Mouse (Mus musculus) heart, embryonic 11.5 days (tissue): ENCODE results near the gene Vcam1. TPM values are rescaled to one million over a fixed set of nuclear protein-coding genes. Genes with fewer than 3 reads are reported as not detected.
A peak's percentile ranks its signal among the peaks of the same experiment; 100 is the strongest.

Experiments
- ATAC-seq: fragments of 200-750 bp; cut with Nextera tagmentation; replicated peaks from 2 replicates; pipeline ENCODE4 v1.8.0; 2017; ENCODE audit warnings: moderate library complexity; ENCODE audit not compliant: insufficient number of reproducible peaks, low FRiP score, low TSS enrichment
- H3K27ac ChIP-seq: fragments of 300-500 bp; sonication (generic); 2 replicates; pipeline ENCODE4 v1.5.1; 2014; ENCODE audit warnings: mild to moderate bottlenecking, low read depth, low read length
- H3K27me3 ChIP-seq: fragments of 300-500 bp; sonication (generic); 2 replicates; pipeline ENCODE4 v1.6.1; 2014; ENCODE audit warnings: mild to moderate bottlenecking, low read length, mixed read lengths; ENCODE audit not compliant: control insufficient read depth, insufficient read depth
- H3K36me3 ChIP-seq: fragments of 300-500 bp; sonication (generic); 2 replicates; pipeline ENCODE4 v1.6.1; 2014; ENCODE audit warnings: mild to moderate bottlenecking, low read length, moderate library complexity, mixed read lengths; ENCODE audit not compliant: control insufficient read depth, insufficient read depth
- H3K4me1 ChIP-seq: fragments of 300-500 bp; sonication (generic); 2 replicates; pipeline ENCODE4 v1.6.1; 2014; ENCODE audit warnings: low read length; ENCODE audit not compliant: control insufficient read depth, insufficient read depth
- H3K4me2 ChIP-seq: fragments of 300-500 bp; sonication (generic); 2 replicates; pipeline ENCODE4 v1.6.1; 2014; ENCODE audit warnings: mild to moderate bottlenecking, moderate library complexity
- H3K4me3 ChIP-seq: fragments of 300-500 bp; sonication (generic); 2 replicates; pipeline ENCODE4 v1.5.1; 2014; ENCODE audit warnings: low read depth, low read length
- H3K9ac ChIP-seq: fragments of 300-500 bp; sonication (generic); 2 replicates; pipeline ENCODE4 v1.6.1; 2014; ENCODE audit warnings: mild to moderate bottlenecking, low read depth, low read length, moderate library complexity
- H3K9me3 ChIP-seq: fragments of 300-500 bp; sonication (generic); replicated peaks from 2 replicates; pipeline ENCODE4 v1.6.1; 2016; ENCODE audit warnings: low read length; ENCODE audit not compliant: control insufficient read depth
- WGBS: fragments of 180-500 bp; shearing (Covaris S2); extraction: QIAGEN DNeasy Blood & Tissue Kit; methylation state at CpG from one replicate; pipeline ENCODE4 v1.1.7; 2014; ENCODE audit not compliant: insufficient replicate concordance; 5-methylcytosine and 5-hydroxymethylcytosine counted together
- polyA plus RNA-seq: library from polyadenylated mRNA; unstranded; fragments of >200 nt; fragmentation: Nextera tagmentation; extraction: Ambion mirVana; gene quantifications from 2 replicates; pipeline ENCODE4 v1.2.1, GENCODE M21; 2014

The Vcam1 gene
- polyA plus RNA-seq, result 60.9 and 76.0 TPM in 2 replicates

DNA sequence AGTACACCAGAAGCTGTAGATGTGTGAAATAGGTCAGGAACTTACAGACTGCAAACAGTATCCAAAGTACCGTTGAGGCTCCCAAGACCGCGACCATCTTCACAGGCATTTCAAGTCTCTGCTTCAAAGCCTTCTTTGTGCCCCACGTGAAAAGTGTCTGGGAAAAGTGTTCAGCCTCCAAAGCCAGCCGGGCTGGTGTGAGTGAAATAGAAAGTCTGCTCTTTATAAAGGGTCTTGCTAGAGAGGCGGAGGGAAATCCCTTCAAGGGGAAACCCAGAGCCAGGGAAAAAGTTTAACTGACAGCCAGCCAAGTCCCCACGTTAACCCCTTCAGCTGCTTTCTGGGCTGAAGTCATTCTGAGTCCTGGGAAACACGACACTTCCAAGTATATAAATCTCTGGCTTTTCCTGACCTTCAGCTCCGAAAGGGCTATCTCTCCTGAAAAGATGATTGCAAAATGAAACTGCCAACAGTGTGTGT is at the start of gene Vcam1:
TSS of gene Vcam1 (minus strand) at position 430 of the 480 bp plus-strand sequence.
- H3K27ac ChIP-seq, result peak within 1 kb of the TSS; percentile 86
- ATAC-seq, result peak; percentile 52; the same call in 1 of the 2 replicates
- WGBS, result 3% methylated on average over 9 of the region's 9 CpGs
- H3K4me1 ChIP-seq, result peaks cover 9% of the 10 kb centered on the region
- peak within 1 kb of the TSS; percentile 68 for H3K4me2 ChIP-seq
- peak within 1 kb of the TSS; percentile 50 for H3K4me3 ChIP-seq
- no peaks in the 10 kb centered on the region for H3K27me3 ChIP-seq
- no peaks in the 10 kb centered on the region; the same call in 1 of the 2 replicates for H3K36me3 ChIP-seq
- no peaks in the 10 kb centered on the region for H3K9me3 ChIP-seq
- peak within 1 kb of the TSS; percentile 73 for H3K9ac ChIP-seq

GRCm38 (mm10) chr3:116175106-116175505 is 45.6 kb upstream of the Vcam1 start:
- WGBS, result 92% methylated on average over 6 of the region's 6 CpGs
- no peak for ATAC-seq
- Histone ChIP-seq H3K27ac (no peak overlapping the region), H3K4me3 (no peak overlapping the region), H3K4me1 (no peaks in the 10 kb centered on the region), H3K9me3 (no peaks in the 10 kb centered on the region), H3K36me3 (no peaks in the 10 kb centered on the region), H3K9ac (no peak overlapping the region), H3K27me3 (no peaks in the 10 kb centered on the region), H3K4me2 (no peak overlapping the region)

- H3K9ac ChIP-seq, result no peak overlapping the region
- H3K9me3 ChIP-seq, result no peaks in the 10 kb centered on the region
- H3K27ac ChIP-seq, result no peak overlapping the region
- no peaks in the 10 kb centered on the region for H3K27me3 ChIP-seq
- no peaks in the 10 kb centered on the region for H3K4me1 ChIP-seq
- WGBS, result 78% methylated on average over 5 of the region's 5 CpGs
- H3K36me3 ChIP-seq, result no peaks in the 10 kb centered on the region
- H3K4me2 ChIP-seq, result no peak overlapping the region
- no peak overlapping the region for H3K4me3 ChIP-seq
- ATAC-seq, result no peak
Observed at GRCm38 (mm10) chr3:116171461-116171860, 42.0 kb upstream of the Vcam1 start.

DNA sequence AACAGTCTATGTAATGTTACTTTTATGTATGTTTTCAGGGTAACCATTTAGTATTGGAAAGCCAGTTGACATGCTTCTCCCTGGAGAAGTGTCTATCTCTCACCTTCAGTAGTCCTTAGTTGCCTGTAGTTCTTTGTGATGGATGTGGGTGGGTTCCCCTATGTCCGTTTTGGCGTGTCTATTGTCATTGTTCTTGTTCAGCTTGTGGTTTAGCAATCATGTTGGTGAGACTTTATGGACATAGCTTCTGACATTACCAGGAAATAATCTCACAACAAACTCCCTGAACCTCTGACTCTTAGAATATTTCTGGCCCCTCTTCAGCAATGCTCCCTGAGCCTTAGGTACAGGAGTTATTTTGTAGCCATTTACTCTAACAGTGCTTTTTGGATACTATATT is 38.6 kb upstream of the Vcam1 start:
- Histone ChIP-seq H3K9ac (no peak overlapping the region), H3K27me3 (no peaks in the 10 kb centered on the region), H3K9me3 (no peaks in the 10 kb centered on the region), H3K4me3 (no peak overlapping the region), H3K4me2 (no peak overlapping the region), H3K36me3 (no peaks in the 10 kb centered on the region), H3K4me1 (no peaks in the 10 kb centered on the region), H3K27ac (no peak overlapping the region)
- ATAC-seq, result no peak
- WGBS, result 87% methylated on average over 2 of the region's 2 CpGs

DNA sequence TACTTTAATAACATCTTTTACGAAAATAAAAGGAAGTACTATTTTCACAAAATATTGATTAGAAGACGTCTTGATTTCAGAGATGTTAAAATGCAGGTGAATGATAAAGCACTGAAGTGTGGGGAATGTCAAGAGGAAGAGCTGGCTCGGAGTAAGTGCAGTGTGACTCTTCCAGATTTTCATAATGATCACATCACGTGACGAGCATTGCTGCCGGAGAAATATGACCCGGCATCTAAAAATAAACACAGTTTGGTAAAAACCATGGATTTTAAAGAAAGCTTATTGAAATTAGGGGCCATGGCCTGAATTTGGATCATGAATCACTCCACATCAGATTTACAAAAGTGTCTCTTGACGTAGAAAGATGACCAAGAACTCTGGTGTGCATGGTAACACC is 36.8 kb upstream of the Vcam1 start:
- Histone ChIP-seq H3K27me3 (no peaks in the 10 kb centered on the region), H3K9me3 (no peaks in the 10 kb centered on the region), H3K4me1 (no peaks in the 10 kb centered on the region), H3K9ac (no peak overlapping the region), H3K4me2 (no peak overlapping the region), H3K36me3 (no peaks in the 10 kb centered on the region), H3K27ac (no peak overlapping the region), H3K4me3 (no peak overlapping the region)
- 72% methylated on average over 8 of the region's 8 CpGs for WGBS
- ATAC-seq, result no peak

GRCm38 (mm10) chr3:116165030-116165429 is 35.5 kb upstream of the Vcam1 start:
- H3K4me3 ChIP-seq, result no peak overlapping the region
- H3K36me3 ChIP-seq, result no peaks in the 10 kb centered on the region
- WGBS, result 43% methylated on average over 1 of the region's 1 CpGs
- H3K4me1 ChIP-seq, result no peaks in the 10 kb centered on the region
- ATAC-seq, result no peak
- no peak overlapping the region for H3K9ac ChIP-seq
- H3K9me3 ChIP-seq, result no peaks in the 10 kb centered on the region
- H3K27ac ChIP-seq, result no peak overlapping the region
- H3K27me3 ChIP-seq, result no peaks in the 10 kb centered on the region
- H3K4me2 ChIP-seq, result no peak overlapping the region

DNA sequence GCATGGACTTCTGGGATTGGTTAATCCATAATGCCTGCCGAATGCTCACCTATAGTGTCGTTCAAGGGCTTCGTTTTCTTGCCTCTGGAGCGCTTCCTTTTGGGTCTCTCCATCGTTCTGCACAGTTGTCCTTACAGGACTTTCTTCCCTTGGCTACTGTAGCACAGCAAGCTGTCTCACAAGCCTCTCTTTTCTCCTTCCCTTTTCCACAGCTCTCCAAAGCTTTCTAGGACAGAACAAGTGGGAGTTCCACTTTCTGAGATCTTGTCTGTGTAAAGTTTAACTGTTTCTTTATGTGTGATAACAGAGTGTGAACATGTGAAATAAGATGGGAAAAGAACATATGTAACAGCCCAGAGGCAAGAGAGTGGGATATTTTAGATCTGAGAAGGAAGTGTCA is 34.0 kb upstream of the Vcam1 start:
- no peaks in the 10 kb centered on the region for H3K36me3 ChIP-seq
- 0 out of 2 replicates have a peak, but pooled peaks cover under 1% of the 10 kb centered on the region for H3K4me1 ChIP-seq
- ATAC-seq, result no peak
- no peak overlapping the region for H3K4me3 ChIP-seq
- no peaks in the 10 kb centered on the region for H3K9me3 ChIP-seq
- H3K9ac ChIP-seq, result no peak overlapping the region
- H3K27ac ChIP-seq, result no peak overlapping the region
- H3K4me2 ChIP-seq, result no peak overlapping the region
- WGBS, result 80% methylated on average over 5 of the region's 5 CpGs
- H3K27me3 ChIP-seq, result no peaks in the 10 kb centered on the region

- H3K4me3 ChIP-seq, result no peak overlapping the region
- no peak for ATAC-seq
- no peak overlapping the region for H3K27ac ChIP-seq
- H3K27me3 ChIP-seq, result no peaks in the 10 kb centered on the region
- peaks cover 3% of the 10 kb centered on the region; the same call in 1 of the 2 replicates for H3K4me1 ChIP-seq
- 72% methylated on average over 9 of the region's 9 CpGs for WGBS
- no peaks in the 10 kb centered on the region for H3K9me3 ChIP-seq
- no peaks in the 10 kb centered on the region for H3K36me3 ChIP-seq
- no peak overlapping the region for H3K9ac ChIP-seq
- H3K4me2 ChIP-seq, result no peak overlapping the region
Observed at GRCm38 (mm10) chr3:116162097-116162666, 32.7 kb upstream of the Vcam1 start.

GRCm38 (mm10) chr3:116159376-116159775 is 29.9 kb upstream of the Vcam1 start:
- peaks cover 3% of the 10 kb centered on the region; the same call in 1 of the 2 replicates for H3K4me1 ChIP-seq
- no peaks in the 10 kb centered on the region for H3K9me3 ChIP-seq
- H3K36me3 ChIP-seq, result no peaks in the 10 kb centered on the region
- no peak overlapping the region for H3K9ac ChIP-seq
- no peak overlapping the region for H3K27ac ChIP-seq
- no peak overlapping the region for H3K4me3 ChIP-seq
- WGBS, result 92% methylated on average over 5 of the region's 5 CpGs
- H3K27me3 ChIP-seq, result no peaks in the 10 kb centered on the region
- ATAC-seq, result no peak
- H3K4me2 ChIP-seq, result no peak overlapping the region
